Mouse (Mus musculus): ENCODE results near the gene Ndufb11. TPM values are rescaled to one million over a fixed set of nuclear protein-coding genes. Genes with fewer than 3 reads are reported as not detected.

Ndufb11 gene
- total and polyA plus RNA-seq, 2 experiments from 2014 or later: 109 to 277 TPM

- peak; percentile 92 for DNase-seq (ENCODE audit: low spot score)
- no peaks in the 10 kb centered on the region for H3K27me3 ChIP-seq (ENCODE audit: insufficient read depth, low read length)
- H3K36me3 ChIP-seq (ENCODE audit: insufficient read depth, low read length): no peaks in the 10 kb centered on the region
- no peak for TF ChIP-seq CTCF (IDR thresholded peaks at IDR 0.05)
- H3K4me2 ChIP-seq (ENCODE audit: low read depth, low read length, poor library complexity, severe bottlenecking): peak within 1 kb of the TSS; percentile 75
- peak within 1 kb of the TSS; percentile 39 for H3K4me3 ChIP-seq (ENCODE audit: low read depth, low read length)
- no peaks in the 10 kb centered on the region for H3K4me1 ChIP-seq (ENCODE audit: insufficient read depth, low read length)
- H3K27ac ChIP-seq (ENCODE audit: low read depth, low read length): no peak within 1 kb of the TSS
- peak; percentile 76 for ATAC-seq (ENCODE audit: low FRiP score)
- 22% methylated on average over 27 of the region's 27 CpGs for WGBS
- no peaks in the 10 kb centered on the region for H3K9me3 ChIP-seq (ENCODE audit: low read length)
- no peak within 1 kb of the TSS; the same call in 1 of the 2 replicates for H3K9ac ChIP-seq (replicated peaks; ENCODE audit: low read length, poor library complexity, severe bottlenecking)
Observed at GRCm38 (mm10) chrX:20658026-20658652, 40.7 kb upstream of the Ndufb11 start, which contains the start of gene Uba1. Gene Uba1 (plus strand): TSS chrX:20658326.

GRCm38 (mm10) chrX:20657593-20657992 lies 40.2 kb upstream of the Ndufb11 start:
- ATAC-seq (ENCODE audit: low FRiP score) (no peak), DNase-seq (ENCODE audit: low spot score) (no peak)
- WGBS: 33% methylated on average over 5 of the region's 5 CpGs

DNA sequence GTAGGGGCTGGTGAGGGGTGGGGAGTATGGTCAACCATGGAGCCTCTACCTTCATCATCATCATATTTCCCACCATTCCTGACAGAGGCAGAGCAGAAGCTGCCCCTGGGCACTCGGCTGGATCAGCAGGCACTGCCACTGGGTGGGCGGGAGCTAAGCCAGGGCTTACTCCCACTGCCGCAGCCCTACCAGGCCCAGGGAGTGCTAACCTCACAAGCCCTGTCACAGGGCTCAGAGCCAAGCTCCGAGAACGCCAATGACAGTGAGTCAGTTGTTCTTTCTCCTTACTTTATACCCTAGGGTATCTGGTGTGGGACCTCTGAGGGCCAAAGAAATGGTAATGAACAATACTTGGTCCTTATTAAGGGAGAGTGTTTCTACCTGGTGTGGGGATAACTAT lies 27.4 kb upstream of the Ndufb11 start:
- H3K4me2 ChIP-seq (ENCODE audit: low read depth, low read length, poor library complexity, severe bottlenecking): no peak overlapping the region
- H3K4me1 ChIP-seq (ENCODE audit: insufficient read depth, low read length): no peaks in the 10 kb centered on the region
- WGBS: 73% methylated on average over 5 of the region's 5 CpGs
- no peak for ATAC-seq (ENCODE audit: low FRiP score)
- H3K36me3 ChIP-seq (ENCODE audit: insufficient read depth, low read length): peaks cover 16% of the 10 kb centered on the region
- no peak overlapping the region for H3K9ac ChIP-seq (replicated peaks; ENCODE audit: low read length, poor library complexity, severe bottlenecking)
- no peaks in the 10 kb centered on the region for H3K9me3 ChIP-seq (ENCODE audit: low read length)
- no peak for DNase-seq (ENCODE audit: low spot score)
- no peaks in the 10 kb centered on the region for H3K27me3 ChIP-seq (ENCODE audit: insufficient read depth, low read length)
- TF ChIP-seq CTCF (IDR thresholded peaks at IDR 0.05): no peak
- no peak overlapping the region for H3K4me3 ChIP-seq (ENCODE audit: low read depth, low read length)
- H3K27ac ChIP-seq (ENCODE audit: low read depth, low read length): no peak overlapping the region

More at GRCm38 (mm10) chrX:20657593-20657992, 40.2 kb upstream of the Ndufb11 start:
- H3K4me3 ChIP-seq (ENCODE audit: low read depth, low read length): peak overlapping the region; percentile 39; the same call in 1 of the 2 replicates
- H3K9ac ChIP-seq (replicated peaks; ENCODE audit: low read length, poor library complexity, severe bottlenecking): no peak overlapping the region
- no peak for TF ChIP-seq CTCF (IDR thresholded peaks at IDR 0.05)
- H3K36me3 ChIP-seq (ENCODE audit: insufficient read depth, low read length): no peaks in the 10 kb centered on the region
- no peaks in the 10 kb centered on the region for H3K9me3 ChIP-seq (ENCODE audit: low read length)
- no peak overlapping the region for H3K27ac ChIP-seq (ENCODE audit: low read depth, low read length)
- no peaks in the 10 kb centered on the region for H3K4me1 ChIP-seq (ENCODE audit: insufficient read depth, low read length)
- H3K4me2 ChIP-seq (ENCODE audit: low read depth, low read length, poor library complexity, severe bottlenecking): peak overlapping the region; percentile 75; the same call in 1 of the 2 replicates
- H3K27me3 ChIP-seq (ENCODE audit: insufficient read depth, low read length): no peaks in the 10 kb centered on the region

DNA sequence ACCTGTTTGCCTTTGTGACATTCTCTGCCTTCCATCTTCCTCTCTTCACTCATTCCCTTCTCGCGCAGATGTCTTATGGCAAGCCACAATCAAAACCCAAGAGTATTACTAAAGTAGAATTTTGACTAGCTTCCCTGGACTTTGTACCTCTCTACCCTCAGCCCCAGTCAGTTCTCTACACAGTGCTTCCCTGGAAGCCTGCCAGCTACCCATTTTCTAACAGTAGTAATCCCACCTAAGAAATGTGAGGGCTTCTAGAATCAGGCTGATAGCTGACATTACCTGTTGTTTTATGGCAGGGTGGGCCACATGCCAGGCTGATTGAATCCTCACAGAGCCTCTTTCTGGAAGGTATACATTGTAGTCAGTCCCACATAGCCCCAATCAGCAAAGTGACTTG lies 20.7 kb upstream of the Ndufb11 start:
- no peak overlapping the region for H3K9ac ChIP-seq (replicated peaks; ENCODE audit: low read length, poor library complexity, severe bottlenecking)
- no peak overlapping the region for H3K27ac ChIP-seq (ENCODE audit: low read depth, low read length)
- no peak overlapping the region for H3K4me3 ChIP-seq (ENCODE audit: low read depth, low read length)
- WGBS: 92% methylated on average over 2 of the region's 2 CpGs
- no peak overlapping the region for H3K4me2 ChIP-seq (ENCODE audit: low read depth, low read length, poor library complexity, severe bottlenecking)
- no peaks in the 10 kb centered on the region for H3K9me3 ChIP-seq (ENCODE audit: low read length)
- H3K36me3 ChIP-seq (ENCODE audit: insufficient read depth, low read length): peaks cover 34% of the 10 kb centered on the region
- no peaks in the 10 kb centered on the region for H3K27me3 ChIP-seq (ENCODE audit: insufficient read depth, low read length)
- ATAC-seq (ENCODE audit: low FRiP score) (no peak), DNase-seq (ENCODE audit: low spot score) (no peak)
- TF ChIP-seq CTCF (IDR thresholded peaks at IDR 0.05): no peak
- no peaks in the 10 kb centered on the region for H3K4me1 ChIP-seq (ENCODE audit: insufficient read depth, low read length)

GRCm38 (mm10) chrX:20617903-20618399 lies 532 bp upstream of the Ndufb11 start:
- WGBS: 27% methylated on average over 30 of the region's 31 CpGs
- Histone ChIP-seq H3K4me3 (ENCODE audit: low read depth, low read length) (peak overlapping the region; percentile 53), H3K4me1 (ENCODE audit: insufficient read depth, low read length) (0 out of 2 replicates have a peak, but pooled peaks cover 2% of the 10 kb centered on the region), H3K9me3 (ENCODE audit: low read length) (no peaks in the 10 kb centered on the region), H3K4me2 (ENCODE audit: low read depth, low read length, poor library complexity, severe bottlenecking) (peak overlapping the region; percentile 54), H3K9ac (replicated peaks; ENCODE audit: low read length, poor library complexity, severe bottlenecking) (peak overlapping the region; percentile 59), H3K36me3 (ENCODE audit: insufficient read depth, low read length) (no peaks in the 10 kb centered on the region; the same call in 1 of the 2 replicates), H3K27ac (ENCODE audit: low read depth, low read length) (peak overlapping the region; percentile 70), H3K27me3 (ENCODE audit: insufficient read depth, low read length) (no peaks in the 10 kb centered on the region)
- TF ChIP-seq CTCF (IDR thresholded peaks at IDR 0.05): no peak
- DNase-seq (ENCODE audit: low spot score): peak; percentile 50
- ATAC-seq (ENCODE audit: low FRiP score): peak; percentile 54

- ATAC-seq (ENCODE audit: low FRiP score): peak; percentile 55
- no peak for TF ChIP-seq CTCF (IDR thresholded peaks at IDR 0.05)
- Histone ChIP-seq H3K36me3 (ENCODE audit: insufficient read depth, low read length) (no peaks in the 10 kb centered on the region; the same call in 1 of the 2 replicates), H3K9ac (replicated peaks; ENCODE audit: low read length, poor library complexity, severe bottlenecking) (peak overlapping the region; percentile 48), H3K27ac (ENCODE audit: low read depth, low read length) (peak overlapping the region; percentile 78), H3K4me1 (ENCODE audit: insufficient read depth, low read length) (0 out of 2 replicates have a peak, but pooled peaks cover 2% of the 10 kb centered on the region), H3K27me3 (ENCODE audit: insufficient read depth, low read length) (no peaks in the 10 kb centered on the region), H3K4me3 (ENCODE audit: low read depth, low read length) (peak overlapping the region; percentile 53), H3K4me2 (ENCODE audit: low read depth, low read length, poor library complexity, severe bottlenecking) (peak overlapping the region; percentile 45), H3K9me3 (ENCODE audit: low read length) (no peaks in the 10 kb centered on the region)
- 17% methylated on average over 10 of the region's 17 CpGs for WGBS
- DNase-seq (ENCODE audit: low spot score): no peak
Observed at GRCm38 (mm10) chrX:20616861-20617175, 601 bp downstream of the Ndufb11 start.

Measured in midbrain, postnatal 0 days (tissue).